Mouse (Mus musculus) spleen, embryonic (tissue): ENCODE results near the gene Napsa.

ENCODE experiments used
- CTCF ChIA-PET: fragments of 350-600 bp; sonication (Branson Sonifier 250); formaldehyde crosslinking; loops from one replicate; lab custom pipeline; 2022; lab: Charles Lee

Gene Napsa

DNA sequence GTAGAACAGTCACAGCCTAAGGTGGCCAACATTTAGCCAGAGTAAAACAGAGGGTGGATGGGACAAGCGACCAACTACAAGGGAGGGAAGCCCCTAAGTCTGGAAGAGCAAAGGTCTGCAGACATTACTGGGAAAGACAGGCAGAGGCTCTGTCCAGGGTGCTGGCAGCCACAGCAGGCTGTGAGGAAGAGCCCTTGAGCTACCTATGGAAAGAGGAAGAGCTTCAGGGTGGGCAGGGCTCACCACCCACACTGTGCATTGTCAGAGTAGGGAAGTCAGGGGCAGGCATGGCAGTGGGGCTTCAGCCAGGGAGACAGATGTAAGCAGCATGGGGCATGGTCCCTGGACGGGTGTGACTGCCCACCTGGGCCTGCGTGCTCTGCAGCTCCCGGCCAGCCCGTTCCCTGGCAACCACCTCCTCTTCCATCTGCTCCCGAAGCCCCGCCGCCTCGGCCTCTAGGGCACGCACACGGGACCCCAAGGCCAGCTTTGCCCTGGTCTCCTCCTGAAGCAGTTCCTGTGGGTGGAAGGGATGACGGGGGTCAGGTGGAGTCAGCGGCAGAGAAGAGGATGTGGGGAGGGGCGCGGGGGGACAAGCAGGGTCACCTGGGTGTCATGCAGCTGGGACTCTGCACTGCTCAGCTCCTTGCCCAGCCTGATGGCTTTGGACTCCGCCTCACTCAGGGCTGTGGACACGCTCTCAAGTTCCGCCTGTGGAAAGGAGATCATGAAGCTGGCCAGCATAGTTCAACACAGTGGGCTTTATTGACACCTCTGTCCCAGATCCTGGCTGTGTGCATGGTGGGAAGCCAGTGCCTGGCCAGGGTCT is 51.7 kb downstream of the Napsa start:
- CTCF ChIA-PET, result no interaction called here

DNA sequence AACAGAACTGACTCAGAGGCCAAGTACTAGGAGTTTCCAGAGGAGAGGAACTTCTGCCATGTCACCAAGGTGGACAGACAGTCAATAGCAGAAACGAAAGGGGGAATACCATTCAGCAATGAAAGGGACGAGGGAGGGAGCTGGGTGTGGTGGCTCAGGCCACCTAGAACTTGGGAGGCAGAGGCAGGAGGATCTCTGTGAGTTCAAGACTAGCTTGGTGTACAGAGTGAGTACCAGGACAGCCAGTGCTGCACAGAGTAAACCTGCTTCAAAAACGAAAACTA is 52.3 kb downstream of the Napsa start:
- CTCF ChIA-PET, result no interaction called here

DNA sequence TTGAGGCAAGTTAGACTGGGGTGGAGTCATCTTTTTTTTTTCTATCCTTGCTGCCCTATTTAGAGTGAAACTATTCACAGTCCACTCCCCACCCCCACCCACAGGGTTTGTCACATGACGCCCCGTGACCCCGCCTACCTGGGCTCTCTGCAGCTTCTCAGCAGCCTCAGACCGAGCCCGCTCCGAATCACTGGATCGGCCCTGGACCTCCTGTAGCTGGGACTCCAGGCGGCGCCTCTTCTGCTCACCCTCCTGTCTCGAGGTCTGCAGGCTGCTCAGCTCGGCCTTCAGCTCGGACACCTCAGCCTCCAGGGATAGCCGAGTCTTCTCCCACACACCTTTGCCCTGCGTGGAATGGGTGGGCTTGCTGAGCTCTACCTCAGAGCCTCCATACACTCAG is 52.6 kb downstream of the Napsa start:
- CTCF ChIA-PET, result interaction anchor here (0.6 kb wide), 2 partner anchors 199 to 221 kb away, joined by 3 to 4 read pairs; no protein-coding TSS in a partner anchor

DNA sequence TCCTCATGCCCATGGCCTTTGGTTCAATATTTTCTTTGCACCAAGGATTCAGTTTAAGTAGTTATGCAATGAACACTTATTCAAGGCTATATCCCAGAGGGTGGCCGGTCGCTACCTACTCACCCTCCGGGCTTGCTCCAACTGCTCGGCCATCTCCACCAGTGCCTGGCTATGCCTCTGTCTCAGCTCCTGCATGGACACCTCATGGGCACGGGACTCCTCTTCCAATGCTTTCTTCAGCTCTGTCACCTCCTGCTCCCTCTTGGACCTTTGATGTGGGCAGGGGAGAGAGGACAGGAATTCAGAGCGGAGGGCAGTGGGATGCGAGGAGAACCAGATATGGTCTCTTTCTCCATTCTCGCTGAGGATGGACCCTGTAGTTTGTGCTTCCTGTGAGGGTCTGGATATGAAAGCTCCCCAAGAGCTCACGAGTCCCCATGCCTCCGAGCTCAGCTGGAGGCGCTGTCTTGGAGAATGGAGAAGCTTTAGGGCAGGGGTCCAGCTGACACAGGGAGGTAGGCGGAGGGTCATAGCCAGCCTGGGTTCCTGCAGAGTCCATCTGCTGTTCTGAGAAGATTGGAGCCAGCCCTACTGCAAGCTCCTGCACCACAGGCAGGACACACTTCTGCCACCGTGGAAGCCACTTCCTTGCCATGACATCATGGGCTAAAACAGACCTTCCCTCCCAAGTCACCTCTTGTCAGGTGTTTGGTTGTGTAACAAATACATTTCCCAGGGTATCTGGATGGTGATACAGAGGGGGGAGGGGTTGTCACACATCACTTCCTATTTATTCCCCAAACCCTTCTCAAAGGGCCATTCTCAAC is 53.3 kb downstream of the Napsa start:
- CTCF ChIA-PET, result interaction anchor here (0.6 kb wide), 2 partner anchors 198 to 221 kb away, joined by 3 to 4 read pairs; no protein-coding TSS in a partner anchor

DNA sequence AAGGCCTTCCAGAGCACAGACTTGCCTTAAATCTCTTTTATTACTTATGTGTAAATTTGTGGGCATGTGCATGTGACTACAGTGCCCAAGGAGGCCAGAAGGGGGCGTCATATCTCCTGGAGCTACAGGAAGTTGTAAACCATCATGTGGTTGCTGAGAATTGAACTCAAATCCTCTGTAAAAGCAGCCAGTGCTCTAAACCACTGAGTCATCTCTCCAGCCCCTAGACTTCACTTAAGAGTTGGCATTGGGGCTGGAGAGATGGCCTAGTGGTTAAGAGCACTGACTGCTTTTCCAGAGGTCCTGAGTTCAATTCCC is 53.8 kb downstream of the Napsa start:
- CTCF ChIA-PET, result no interaction called here

DNA sequence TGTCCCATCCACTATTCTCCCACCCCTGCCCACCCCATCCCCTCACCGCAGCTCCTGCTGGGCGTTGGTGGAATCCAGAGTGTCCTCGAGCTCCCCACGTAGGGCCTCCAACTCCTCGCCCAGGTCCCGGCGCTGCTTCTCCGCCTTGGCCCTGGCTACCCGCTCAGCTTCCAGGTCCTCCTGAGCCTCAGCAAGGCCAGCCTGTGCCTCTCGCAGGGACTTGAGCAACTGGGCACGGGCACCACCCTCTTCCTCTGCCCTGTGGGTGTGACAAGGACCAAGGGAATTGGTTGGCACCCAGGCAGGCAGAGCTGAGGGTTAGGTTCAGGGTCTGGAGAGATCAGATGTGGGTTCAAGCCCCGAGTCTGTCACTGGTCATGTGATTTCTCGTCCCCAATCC is 54.8 kb downstream of the Napsa start:
- CTCF ChIA-PET, result no interaction called here

DNA sequence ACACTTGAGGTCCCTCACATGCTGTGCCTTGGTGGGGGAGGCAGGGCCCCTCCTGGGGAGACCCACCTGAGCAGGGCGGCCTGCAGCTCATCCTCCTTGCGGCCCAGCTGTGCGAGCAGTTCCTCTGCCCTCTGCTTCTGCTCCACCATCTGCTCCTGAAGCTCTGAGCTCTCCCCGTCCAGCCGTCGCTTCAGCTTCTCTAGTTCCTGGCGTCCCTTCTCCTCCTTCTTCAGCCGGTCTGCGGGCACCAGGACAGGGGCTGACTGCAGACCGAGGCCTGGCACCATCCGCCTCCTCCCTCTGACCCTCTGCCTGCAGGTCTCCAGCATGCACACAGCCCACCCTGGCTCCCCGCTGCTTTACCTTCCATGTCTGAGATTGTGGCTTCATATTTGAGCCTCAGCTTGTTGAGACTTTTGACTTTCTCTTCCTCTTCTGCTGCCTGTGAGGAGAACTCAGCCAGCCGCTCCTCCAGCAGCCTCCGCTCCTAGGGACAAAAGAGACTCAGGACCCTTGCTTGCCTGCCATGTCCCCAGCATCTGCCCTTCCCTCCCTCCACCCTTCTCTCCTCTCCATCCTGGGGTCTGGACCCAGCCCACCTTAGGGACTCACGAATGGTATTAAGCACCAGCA is 56.3 kb downstream of the Napsa start:
- CTCF ChIA-PET, result no interaction called here

DNA sequence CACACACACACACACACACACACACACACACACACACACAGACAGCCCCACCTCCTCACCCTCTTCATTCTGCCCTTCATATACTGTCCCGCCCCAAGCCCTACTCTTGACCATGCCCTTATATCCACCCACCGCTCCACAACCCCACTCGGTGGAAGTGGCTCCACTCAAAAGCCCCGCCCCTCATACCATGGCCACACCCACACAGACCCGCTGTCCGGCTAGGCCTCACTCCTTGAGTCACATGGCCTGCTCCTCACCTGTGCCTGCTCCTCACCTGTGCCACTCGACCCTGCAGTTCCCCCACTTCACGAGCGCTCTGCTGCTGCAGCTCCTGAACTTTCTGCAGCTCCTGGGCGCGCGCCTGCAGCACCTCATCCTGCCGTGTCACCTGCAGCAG is 58.3 kb downstream of the Napsa start:
- CTCF ChIA-PET, result interaction anchor here (0.7 to 1.7 kb wide), 2 partner anchors 17 to 45 kb away, joined by 3 to 4 read pairs; no protein-coding TSS in a partner anchor

DNA sequence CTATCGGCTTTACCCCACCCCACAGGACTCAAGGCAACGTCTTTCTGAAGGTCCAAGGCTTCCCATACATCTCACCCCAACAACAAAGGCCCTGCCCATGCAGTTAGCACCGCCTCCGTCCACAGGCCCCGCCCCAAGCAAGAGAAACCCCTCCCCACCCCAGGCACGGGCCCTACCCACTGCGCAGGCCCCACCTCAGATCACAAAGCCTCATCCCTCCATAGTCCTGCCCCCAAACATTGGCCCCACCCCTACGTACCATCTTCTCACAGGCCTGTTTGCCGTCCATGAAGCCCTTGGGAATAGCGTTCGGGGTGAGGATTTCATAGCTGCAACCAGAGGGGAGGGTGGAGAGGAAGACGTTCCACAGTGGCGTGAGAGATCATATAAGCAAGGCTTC is 60.5 kb downstream of the Napsa start:
- CTCF ChIA-PET, result no interaction called here

DNA sequence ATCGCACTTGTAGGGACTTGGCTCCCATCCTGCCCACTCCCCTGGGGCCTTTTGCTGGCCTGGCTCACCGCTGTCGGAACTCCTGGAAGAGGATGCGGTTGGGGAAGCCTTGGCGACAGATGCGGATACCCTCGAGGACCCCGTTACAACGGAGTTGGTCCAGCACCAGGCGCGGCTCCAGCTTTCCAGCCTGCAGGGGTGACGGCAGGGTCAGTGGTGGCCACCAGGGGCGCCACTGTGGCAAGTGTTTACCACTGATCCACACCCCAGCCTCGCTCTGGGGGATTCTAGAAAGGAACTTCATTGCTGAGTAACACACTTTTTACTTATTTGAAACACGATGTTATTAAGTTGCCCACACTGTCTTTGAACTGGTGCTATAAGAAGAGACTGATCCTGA is 61.2 kb downstream of the Napsa start:
- CTCF ChIA-PET, result no interaction called here
